Mouse (Mus musculus) heart, postnatal 10 days (tissue): ENCODE data around the gene Foxred2. TPM values are rescaled to one million over a fixed set of nuclear protein-coding genes. Genes with fewer than 3 reads are reported as not detected.

Experiments used
- DNase-seq, 2 experiments: peaks; one replicate each; pipeline ENCODE4 v3.0.0; 2021
- intact Hi-C: fragments of 180-260 bp; cut with DNase I; formaldehyde crosslinking; loops from one replicate; pipeline ENCODE4 v1.15.1; 2025
- total RNA-seq, 2 experiments: library from RNA; stranded (reverse); gene quantifications; 2 replicates each; pipeline ENCODE4 v1.2.3; 2021

The Foxred2 gene
- total RNA-seq, 2 experiments from 2014 or later: 0.20 to 0.38 TPM

DNA sequence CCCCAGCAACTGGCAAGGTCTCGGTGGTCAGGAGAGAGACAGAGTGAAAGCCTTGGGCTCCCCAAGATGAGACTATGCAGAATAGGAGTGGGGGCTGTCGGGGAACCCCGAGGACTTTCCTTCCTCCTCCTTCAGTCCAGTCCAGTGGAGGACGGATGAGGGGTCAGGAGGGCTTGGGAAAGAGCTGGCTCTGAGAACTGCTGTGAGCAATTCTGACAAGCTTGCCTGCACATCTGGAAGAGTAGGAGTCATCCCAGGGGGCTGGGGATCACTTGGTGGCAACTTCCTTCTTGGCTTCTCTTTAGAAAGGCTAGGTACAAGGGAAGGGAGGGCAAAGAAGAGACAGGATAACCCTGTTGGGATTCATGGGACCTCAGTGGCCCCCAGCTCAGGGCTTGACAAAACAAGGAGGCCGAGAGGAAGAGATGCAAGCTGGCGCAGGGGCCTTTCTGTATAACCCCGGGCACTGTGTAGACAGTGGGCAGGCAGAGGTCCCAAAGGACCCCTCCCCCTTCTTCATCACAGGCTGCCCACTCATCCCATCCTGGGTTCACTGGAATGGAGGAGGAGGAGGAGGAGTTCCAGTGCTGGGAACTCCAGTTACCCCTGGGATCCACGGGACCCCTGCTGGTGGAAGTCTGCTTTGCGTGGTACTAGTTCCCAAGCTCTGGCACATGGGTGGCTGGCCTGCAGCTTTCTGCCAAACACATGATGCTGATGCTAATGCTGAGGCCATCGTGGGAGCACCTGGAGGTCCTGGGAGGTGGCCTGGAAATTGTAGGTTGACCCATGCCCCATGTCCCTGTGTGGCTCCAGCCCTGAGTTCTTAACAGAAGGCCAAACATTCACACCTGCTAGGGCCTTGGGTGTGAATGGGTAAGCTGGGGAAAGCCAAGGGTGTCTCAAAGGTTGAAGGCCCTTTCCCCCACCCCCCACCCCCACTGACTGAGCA is 35.7 kb downstream of the Foxred2 start:
- peak; percentile 41 to 55 for DNase-seq
- intact Hi-C loops: no loop called here

DNA sequence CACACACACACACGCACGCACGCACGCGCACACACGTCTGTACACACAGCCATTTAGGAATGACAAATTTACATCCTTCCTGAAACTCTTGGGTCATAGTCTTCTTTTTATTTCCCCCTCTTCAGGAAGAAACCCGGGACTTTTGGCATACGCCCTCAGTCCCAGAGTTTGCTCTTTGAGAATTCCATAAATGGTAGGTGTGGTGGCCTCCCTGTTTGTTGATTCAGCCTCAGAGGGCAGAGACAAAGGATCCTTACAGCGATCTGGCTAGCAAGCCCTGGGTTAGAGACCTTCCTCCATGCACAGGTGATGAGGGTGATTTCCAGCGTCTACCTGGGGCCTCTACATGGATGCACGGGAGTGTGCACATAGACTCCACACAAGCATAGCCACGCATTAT is 37.1 kb downstream of the Foxred2 start:
- no peak for DNase-seq
- intact Hi-C loops: loop anchor here (5.0 kb wide), 1 partner anchor 157 kb away; no protein-coding TSS in a partner anchor

DNA sequence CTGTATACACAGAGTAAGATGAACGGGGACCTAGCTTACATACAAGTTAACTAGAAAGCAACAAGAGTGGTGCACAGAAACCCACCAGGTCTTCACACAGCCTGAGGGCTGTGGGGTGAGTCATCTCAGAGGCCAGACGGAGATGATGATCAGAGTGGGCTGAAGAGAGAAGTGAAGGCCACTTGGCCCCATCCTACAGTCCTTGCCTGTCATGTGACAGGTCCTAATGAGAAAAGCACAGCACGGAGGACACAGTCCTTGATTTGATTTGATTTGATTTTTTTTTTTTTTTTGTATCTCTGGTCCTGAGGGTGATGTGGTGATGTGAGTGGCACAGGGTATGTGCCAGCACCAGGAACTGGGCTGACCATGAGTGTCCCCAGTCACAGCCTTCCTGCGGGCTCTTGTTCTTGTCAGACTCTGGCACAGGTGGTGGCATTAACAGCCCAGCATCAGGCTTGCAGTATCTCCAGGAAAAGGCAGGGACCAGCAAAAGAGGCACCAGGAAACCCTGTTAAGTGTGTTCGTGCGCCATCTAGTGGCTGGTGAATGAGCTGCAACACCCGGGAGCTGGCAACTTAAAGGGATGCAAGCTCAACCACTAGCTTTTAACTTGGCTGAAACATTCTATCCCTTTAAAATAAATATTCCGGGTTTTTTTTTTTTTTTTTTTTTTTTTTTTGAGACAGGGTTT is 39.5 kb downstream of the Foxred2 start:
- intact Hi-C loops: loop anchor here (1.0 to 5.0 kb wide), 2 partner anchors 142 to 155 kb away; no protein-coding TSS in a partner anchor

GRCm38 (mm10) chr15:77915287-77915686 is 41.2 kb downstream of the Foxred2 start:
- no peak for DNase-seq
- intact Hi-C loops: loop anchor here (5.0 kb wide), 1 partner anchor 153 kb away; no protein-coding TSS in a partner anchor

More for the DNA sequence above, 39.5 kb downstream of the Foxred2 start:
- DNase-seq: peak; percentile 93 to 97

GRCm38 (mm10) chr15:77914507-77914906 is 42.0 kb downstream of the Foxred2 start:
- no peak for DNase-seq
- intact Hi-C loops: loop anchor here (5.0 kb wide), 3 partner anchors 57 to 117 kb away; partner anchors contain the start of gene Myh9

GRCm38 (mm10) chr15:77913054-77913453 is 43.5 kb downstream of the Foxred2 start:
- intact Hi-C loops: loop anchor here (5.0 kb wide), 3 partner anchors 56 to 116 kb away; partner anchors contain the start of gene Myh9
- no peak for DNase-seq

DNA sequence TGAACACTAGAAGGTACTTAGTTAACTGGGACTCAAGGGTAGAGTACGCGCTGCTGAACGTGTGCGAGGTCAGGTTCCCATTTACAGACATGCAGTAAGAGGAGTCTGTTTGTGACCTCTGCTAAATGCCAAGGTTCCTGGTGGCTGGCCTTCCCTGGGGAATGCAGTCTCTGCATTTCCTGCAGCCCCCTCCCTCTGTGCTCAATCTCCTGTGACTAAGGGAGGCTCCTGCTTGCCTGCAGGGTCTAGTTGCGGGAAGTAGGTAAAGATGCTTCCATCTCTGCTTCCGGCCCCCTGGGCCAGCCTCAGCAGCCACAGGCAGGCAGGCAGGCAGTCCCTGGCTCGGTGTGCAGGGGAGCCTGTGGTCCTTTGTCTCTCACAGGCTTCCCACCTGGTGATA is 43.9 kb downstream of the Foxred2 start:
- no peak for DNase-seq
- intact Hi-C loops: loop anchor here (5.0 kb wide), 3 partner anchors 55 to 115 kb away; partner anchors contain the start of gene Myh9

GRCm38 (mm10) chr15:77912048-77912447 is 44.5 kb downstream of the Foxred2 start:
- DNase-seq: peak; percentile 31 to 38
- intact Hi-C loops: loop anchor here (5.0 kb wide), 3 partner anchors 55 to 115 kb away; partner anchors contain the start of gene Myh9

DNA sequence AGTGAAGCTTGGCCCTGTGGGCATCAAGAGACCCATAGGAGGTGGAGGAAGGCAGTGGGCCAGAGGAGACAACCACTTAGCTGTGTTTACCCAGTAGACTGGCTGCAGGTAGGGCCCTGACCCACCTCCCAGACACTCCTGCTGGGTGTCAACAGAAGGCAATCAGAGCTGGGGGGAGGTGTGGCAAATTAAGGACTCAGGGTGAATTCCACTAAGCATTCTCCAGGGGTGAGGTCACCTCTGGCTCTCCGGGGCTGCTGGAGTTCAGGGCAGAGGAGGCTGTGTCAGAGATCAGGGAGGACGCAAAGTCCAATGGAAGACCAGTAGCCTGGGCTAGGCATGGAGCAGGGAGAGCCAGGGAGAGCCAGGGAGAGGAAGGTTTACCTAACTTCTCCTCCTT is 45.5 kb downstream of the Foxred2 start:
- DNase-seq: peak; percentile 67 to 68
- intact Hi-C loops: loop anchor here (5.0 kb wide), 3 partner anchors 54 to 114 kb away; partner anchors contain the start of gene Myh9

DNA sequence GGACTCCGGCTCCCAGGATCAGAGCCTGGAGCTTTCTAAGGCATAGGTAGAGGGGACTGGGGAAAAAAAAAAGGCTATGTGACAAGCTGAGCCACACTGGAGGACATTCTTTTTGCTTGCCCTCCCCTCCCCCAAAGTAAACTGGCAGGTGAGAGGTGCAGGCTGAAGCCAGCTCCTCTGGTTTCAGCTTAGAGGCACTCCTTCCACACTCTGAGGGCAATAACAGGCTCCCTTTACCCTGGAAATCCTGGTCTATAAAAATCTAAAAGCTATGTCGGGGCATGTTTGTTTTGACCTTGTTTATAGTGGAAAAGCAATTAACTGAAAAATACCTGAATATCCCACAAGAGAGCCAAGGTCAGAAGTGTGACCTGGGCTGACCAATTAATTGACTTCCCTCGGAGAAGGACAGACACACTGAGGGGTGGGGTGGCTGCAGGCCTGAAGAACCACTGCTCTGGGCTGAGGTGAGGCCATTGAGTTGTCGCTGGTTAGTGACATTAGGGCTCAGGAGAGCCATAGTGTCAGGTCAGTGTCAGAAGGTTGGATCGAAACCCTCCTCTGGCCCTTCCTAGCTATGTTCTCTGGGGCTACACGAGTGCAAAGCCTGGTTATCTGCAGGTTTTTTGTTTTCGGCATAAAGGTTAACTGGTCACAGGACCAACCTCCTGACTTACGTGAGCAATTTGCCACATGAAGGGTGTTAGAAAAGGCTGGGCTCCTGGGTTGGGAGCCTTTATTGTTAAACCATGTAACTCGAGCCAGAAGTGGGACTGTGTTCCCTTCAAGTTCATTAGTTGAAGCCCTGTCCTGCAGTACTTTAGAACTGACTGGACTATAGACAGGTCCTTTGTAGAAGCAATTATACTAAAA is 48.6 kb downstream of the Foxred2 start:
- no peak for DNase-seq
- intact Hi-C loops: no loop called here

DNA sequence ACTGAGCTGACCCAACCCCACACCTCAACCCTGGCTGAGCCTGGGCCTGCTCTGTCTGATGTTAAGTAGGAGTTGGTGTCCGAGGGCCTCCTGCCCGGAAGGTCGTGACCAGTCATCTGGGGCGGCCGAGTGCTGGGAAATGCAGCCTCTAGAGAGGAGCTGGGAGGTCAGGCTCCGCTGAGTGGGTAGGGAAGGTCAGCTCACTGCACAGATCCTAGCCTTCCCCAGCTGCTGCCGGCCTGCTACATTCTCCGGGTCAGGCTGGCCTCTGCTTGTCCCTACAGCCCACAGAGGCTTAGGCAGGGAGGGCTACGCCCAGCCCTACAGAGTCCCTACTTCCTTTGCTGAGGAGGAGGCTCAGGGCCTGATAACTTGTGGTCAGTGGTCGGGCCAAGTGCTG is 50.0 kb downstream of the Foxred2 start:
- intact Hi-C loops: no loop called here
- no peak for DNase-seq

DNA sequence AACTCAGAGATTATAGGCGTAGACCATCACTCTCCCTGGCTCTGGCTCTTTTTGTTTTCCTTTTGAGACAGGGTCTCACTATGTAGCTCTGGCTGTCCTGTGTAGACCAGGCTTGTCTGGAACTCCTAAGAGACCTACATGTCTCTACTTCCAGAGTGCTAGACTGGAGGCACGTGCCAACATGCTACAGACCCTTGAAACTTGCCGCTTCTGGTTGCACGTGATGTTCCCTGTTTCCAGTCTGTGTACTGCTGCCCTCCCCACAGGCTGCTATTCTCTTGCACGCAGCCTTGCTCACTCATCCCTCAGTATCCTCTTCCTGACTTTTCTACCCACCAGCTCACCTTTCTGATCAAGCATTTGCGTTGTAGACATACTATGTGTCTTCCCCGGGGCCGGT is 50.4 kb downstream of the Foxred2 start:
- DNase-seq: no peak
- intact Hi-C loops: no loop called here

GRCm38 (mm10) chr15:77905275-77905970 is 51.1 kb downstream of the Foxred2 start:
- DNase-seq: peak; percentile 77 to 81
- intact Hi-C loops: no loop called here

GRCm38 (mm10) chr15:77904363-77904892 is 52.1 kb downstream of the Foxred2 start:
- intact Hi-C loops: no loop called here
- no peak for DNase-seq

- intact Hi-C loops: no loop called here
- peak in 1 of 2 experiments; percentile 31 for DNase-seq
Measured at GRCm38 (mm10) chr15:77903176-77903575, 53.3 kb downstream of the Foxred2 start.

DNA sequence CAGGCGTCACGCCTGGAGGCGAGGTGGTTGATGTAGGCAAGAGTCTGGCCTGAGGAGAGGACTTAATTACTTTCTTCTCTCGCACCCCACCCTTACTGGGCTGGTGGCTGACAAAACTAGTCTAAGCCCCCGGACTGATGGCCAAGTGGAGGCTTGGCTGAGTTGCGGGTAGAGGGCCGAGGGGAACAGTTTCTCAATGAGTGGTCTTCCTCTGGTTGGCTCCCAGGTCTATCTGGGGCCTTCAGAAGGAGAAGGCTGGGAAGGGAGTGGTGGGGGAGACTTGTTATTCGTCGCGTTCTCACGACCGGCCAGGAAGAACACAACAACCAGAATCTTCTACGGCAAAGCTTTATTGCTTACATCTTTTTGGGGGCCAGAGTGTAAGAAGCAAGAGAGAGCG is 61.6 kb downstream of the Foxred2 start:
- no peak for DNase-seq

GRCm38 (mm10) chr15:77893292-77893691 is 63.2 kb downstream of the Foxred2 start:
- DNase-seq: no peak
- intact Hi-C loops: no loop called here

More for the DNA sequence above, 61.6 kb downstream of the Foxred2 start:
- intact Hi-C loops: no loop called here

- intact Hi-C loops: no loop called here
- no peak for DNase-seq
Measured at GRCm38 (mm10) chr15:77892420-77892819, 64.1 kb downstream of the Foxred2 start.

DNA sequence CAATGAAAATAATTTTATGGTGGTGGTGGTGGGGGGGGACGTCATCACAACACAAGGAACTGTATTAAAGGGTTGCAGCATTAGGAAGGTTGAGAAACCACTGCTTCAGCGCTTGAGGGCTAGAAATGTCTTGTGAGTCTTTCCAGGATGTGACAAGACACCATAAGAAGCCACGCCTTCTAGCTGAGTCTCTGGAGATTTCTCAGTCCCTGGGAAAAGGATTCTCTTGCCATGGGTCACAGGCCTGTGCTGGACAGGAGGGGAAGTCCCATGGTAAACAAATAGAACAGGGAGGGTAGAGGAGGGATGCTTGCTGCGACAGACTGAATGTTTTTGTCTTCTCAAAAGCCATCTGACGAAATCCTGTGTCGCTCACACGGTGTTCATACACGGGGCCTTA is 64.8 kb downstream of the Foxred2 start:
- peak; percentile 52 to 53 for DNase-seq
- intact Hi-C loops: no loop called here
